Mouse (Mus musculus) adrenal gland, postnatal 25 days (tissue): ENCODE data around the gene Nppb. TPM values are rescaled to one million over a fixed set of nuclear protein-coding genes. Genes with fewer than 3 reads are reported as not detected.

Experiments used
- DNase-seq: peaks from one replicate; pipeline ENCODE4 v3.0.0; 2021; ENCODE audit warnings: mixed read lengths
- long read RNA-seq: library from polyadenylated mRNA; stranded (forward); transcript quantifications from one replicate; pipeline ENCODE4 v2.0.0, GENCODE M21; 2021
- total RNA-seq: library from RNA; stranded (reverse); gene quantifications from 2 replicates; pipeline ENCODE4 v1.2.3, GENCODE M21; 2021

Nppb gene
- total RNA-seq, result not detected in 2 replicates
- long read RNA-seq, result 0 reads

- DNase-seq, result peak; percentile 53
These were observed at the start of gene Nppb for GRCm38 (mm10) chr4:147985205-147986132. Nppb (plus strand) TSS chr4:147985788.

GRCm38 (mm10) chr4:147935904-147936303 lies 49.7 kb upstream of the Nppb start:
- no peak for DNase-seq

GRCm38 (mm10) chr4:147936331-147936954 lies 49.1 kb upstream of the Nppb start, which contains the start of gene Plod1:
Plod1 (minus strand) TSS chr4:147936767.
- DNase-seq, result peak; percentile 88

- DNase-seq, result no peak
These were observed 48.6 kb upstream of the Nppb start for GRCm38 (mm10) chr4:147937021-147937420.

GRCm38 (mm10) chr4:147937486-147937885 lies 48.1 kb upstream of the Nppb start:
- DNase-seq, result no peak

- no peak for DNase-seq
These were observed 47.2 kb upstream of the Nppb start for GRCm38 (mm10) chr4:147938148-147939096.

DNA sequence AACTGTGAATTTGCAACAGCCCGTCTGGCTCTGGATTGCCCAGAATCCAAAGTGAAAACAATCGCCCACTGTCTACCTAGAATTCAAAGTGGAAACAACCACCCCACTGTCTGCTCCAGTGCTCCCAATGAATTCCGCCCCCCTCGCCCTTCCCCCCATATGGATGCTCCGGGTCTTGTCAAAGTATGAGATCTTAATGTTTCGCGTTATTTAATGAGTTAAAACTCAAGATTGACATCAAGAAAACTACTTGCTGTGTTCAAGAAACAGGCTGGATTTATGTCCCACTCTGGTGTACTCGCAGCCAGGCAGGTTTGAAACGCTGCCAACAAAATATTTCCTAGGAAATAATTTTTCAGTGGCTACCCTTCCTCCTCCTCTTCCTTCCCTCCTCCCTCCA lies 45.5 kb upstream of the Nppb start:
- no peak for DNase-seq

DNA sequence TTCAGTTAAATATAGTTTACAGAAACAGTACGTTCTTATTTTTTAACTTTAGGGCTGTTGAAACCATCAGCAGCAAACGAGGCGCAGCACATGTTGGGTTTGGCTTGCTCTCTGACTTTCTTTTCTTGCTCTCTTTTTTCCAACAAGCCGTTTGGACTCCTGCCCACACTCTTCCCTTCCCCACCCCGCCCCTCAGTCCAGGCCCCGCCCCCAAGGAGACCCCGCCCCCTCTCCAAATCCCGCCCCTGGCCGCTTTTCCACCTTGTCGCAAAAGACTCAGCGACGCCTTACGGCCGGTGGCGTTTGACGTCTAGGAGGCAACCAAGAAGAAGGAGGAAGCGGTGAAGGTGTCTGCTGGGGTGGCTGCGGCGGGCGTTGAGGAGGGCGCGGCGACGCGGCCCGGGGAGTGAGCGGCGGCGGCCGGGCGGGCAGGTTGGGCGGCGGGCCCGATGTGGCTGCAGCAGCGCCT lies 45.0 kb upstream of the Nppb start, which contains the start of gene 2510039O18Rik:
TSS of gene 2510039O18Rik (plus strand) at position 320 of the 469 bp plus-strand sequence.
- peak; percentile 86 for DNase-seq

- DNase-seq, result peak; percentile 32
These were observed 44.3 kb upstream of the Nppb start for GRCm38 (mm10) chr4:147941045-147942020.

GRCm38 (mm10) chr4:147943005-147943404 lies 42.6 kb upstream of the Nppb start:
- no peak for DNase-seq

DNA sequence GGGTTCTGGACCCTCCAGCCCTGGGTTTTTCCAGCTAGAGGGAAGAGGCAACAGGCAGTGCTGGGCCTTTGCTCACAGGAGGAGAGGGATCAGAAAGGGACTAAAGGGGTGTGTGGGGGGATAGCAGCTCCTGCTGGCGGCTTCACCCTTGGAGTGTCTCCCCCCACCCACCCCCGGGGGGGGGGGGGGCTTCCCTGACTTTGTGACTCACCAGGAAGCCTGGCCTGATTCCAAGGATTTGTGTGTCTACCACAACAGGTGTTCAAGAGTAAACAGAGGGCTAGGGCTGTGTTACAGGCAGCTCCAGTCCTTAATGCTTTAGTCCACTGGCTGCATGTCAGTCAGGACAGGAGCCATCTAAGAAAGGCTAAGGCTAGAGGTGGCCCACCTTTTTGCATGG lies 38.1 kb upstream of the Nppb start:
- no peak for DNase-seq

GRCm38 (mm10) chr4:147953590-147953989 lies 32.0 kb upstream of the Nppb start:
- no peak for DNase-seq

- peak; percentile 40 for DNase-seq
These were observed 28.4 kb upstream of the Nppb start for GRCm38 (mm10) chr4:147957141-147957540.

DNA sequence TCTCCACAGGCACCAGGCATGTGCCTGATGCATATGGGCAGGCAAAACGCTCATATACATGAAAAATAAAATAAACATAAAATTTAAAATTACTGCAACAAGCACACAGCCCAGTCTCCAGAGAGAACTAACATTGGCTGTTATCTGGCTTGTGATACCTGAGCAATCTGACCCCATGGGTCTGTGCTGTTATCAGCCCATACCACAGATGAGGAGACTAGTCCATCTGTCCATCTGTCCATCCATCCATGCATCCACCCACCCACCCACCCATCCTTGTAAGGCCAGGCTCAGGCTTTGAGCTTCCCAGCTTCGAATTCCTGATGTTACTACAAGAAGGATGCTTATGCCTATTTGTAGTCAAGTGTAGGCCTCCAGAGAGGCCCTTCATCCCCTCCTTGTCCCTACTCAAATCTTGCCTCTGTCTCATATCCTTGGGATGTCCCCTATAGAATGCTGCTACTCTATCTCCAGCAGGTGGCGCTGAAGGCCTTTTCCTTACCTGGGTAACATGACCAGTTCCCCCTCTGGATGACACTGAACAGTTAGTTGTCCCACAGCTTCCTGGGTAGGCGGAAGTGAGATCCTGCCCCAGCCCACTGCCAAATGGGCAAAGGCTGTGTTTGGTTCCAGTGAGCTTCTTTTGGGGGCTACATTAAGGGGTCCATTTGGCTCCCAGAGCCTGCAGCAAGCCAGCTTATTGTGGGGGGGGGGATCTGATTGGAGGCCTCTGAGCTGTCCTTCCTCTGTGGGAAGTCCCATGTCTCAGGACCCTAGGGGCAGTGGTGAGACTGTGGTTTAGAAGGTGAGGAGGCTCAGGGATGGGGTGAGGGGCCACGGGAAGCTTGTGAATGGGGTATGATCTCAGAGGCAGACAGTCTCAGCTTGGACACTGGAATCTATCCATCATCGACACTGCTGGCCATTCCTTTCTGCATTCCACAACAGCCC lies 25.4 kb upstream of the Nppb start:
- peak; percentile 78 for DNase-seq

- no peak for DNase-seq
These were observed 22.8 kb upstream of the Nppb start for GRCm38 (mm10) chr4:147962781-147963180.

DNA sequence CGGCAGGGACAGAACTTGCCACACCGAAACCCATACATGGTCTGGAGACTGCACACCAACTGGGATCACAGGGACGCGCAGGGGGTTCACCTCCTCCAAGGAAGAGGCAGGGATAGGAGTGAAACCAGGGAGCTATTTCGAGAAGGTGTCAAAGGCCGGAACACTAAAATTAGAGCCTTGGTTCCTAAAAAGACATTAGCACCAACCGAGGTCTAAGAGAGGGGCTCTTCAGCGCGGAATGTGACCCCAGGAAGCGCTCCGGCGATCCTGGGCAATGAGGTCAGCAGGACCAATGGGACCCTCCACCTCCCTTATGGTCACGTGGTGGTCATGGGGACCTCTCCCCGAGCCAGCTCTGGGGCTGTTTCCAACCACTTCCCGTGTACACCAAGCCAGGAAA lies 22.0 kb upstream of the Nppb start:
- DNase-seq, result no peak

DNA sequence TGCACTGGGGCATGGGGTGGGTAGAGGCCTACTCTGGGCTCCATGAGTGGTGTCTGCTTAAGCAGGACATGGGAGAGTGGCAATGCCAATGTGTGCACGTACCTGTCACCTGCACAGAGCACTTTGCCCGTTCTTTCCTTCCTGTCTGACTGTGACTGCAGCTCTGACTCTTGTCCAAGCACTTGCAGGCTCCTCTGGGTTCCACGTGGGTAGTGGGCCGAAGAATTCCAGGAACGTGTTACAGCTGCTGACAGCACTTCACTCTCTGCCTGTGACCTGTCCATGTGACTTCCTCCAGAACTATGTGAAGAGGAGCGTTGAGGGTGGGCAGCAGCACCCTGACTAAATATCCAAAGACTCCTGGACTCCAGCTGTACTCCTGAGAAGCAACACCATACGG lies 19.9 kb upstream of the Nppb start:
- DNase-seq, result no peak

DNA sequence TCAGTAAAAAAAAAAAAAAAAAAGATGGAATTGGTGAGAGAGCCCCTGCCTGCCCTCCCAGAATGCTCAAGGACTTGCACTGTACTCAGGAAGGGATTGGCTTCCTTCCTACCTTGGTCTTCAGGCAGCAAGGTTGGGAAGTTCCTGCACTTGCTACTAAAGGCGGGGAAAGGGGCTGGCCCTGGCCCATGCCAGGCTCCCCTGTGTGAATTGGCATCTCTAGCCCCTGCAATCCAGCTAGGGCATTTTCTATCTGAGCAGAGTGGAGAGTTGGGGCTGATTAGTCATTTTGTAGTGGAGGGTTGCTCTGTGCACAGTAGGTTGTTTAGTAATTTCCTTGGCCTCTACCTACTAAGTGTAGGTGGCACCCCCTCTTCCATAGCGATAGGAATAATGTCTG lies 16.8 kb upstream of the Nppb start:
- DNase-seq, result no peak

DNA sequence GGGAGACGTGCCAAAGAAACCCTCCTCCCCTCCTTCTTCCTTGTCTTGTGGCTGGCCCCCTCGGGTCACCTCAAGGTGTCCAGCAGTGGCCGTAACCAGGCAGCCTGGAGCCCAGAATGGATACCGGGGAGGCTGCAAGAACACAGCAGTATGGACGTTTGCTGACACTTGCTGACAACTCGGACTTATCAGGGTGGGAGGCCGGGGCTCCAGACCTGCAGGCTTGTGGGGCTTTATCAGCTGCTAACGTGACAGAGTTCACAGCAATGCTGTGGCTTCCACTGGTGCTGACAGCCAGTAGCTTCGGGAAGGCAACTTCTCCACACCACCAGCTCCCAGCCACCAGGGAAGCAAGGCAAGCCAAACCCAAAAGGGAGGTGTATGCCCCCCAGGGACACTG lies 16.3 kb upstream of the Nppb start:
- no peak for DNase-seq

GRCm38 (mm10) chr4:147976237-147976636 lies 9.4 kb upstream of the Nppb start:
- DNase-seq, result no peak
